Mouse (Mus musculus) hindbrain, embryonic 10.5 days (tissue): Measurements from ENCODE around the gene Syt8. TPM values are rescaled to one million over a fixed set of nuclear protein-coding genes. Genes with fewer than 3 reads are reported as not detected.

ENCODE experiments used
- DNase-seq: peaks from one replicate; pipeline ENCODE4 v3.0.0-alpha.2; 2017; ENCODE audit warnings: low spot score
- H3K27ac ChIP-seq: fragments of 300-500 bp; sonication (generic); 2 replicates; pipeline ENCODE4 v1.5.1; 2016; ENCODE audit warnings: mild to moderate bottlenecking, moderate library complexity
- H3K27me3 ChIP-seq: fragments of 300-500 bp; sonication (generic); 2 replicates; pipeline ENCODE4 v1.6.1; 2016; ENCODE audit warnings: mild to moderate bottlenecking; ENCODE audit not compliant: poor library complexity, insufficient read depth, severe bottlenecking
- H3K36me3 ChIP-seq: fragments of 300-500 bp; sonication (generic); 2 replicates; pipeline ENCODE4 v1.6.1; 2016; ENCODE audit warnings: mild to moderate bottlenecking, moderate library complexity
- H3K4me1 ChIP-seq: fragments of 300-500 bp; sonication (generic); replicated peaks from 2 replicates; pipeline ENCODE4 v1.6.1; 2016; ENCODE audit warnings: mild to moderate bottlenecking
- H3K4me3 ChIP-seq: fragments of 300-500 bp; sonication (generic); 2 replicates; pipeline ENCODE4 v1.5.1; 2016; ENCODE audit warnings: mild to moderate bottlenecking, moderate library complexity
- H3K9me3 ChIP-seq: fragments of 300-500 bp; sonication (generic); 2 replicates; pipeline ENCODE4 v1.6.1; 2016; ENCODE audit warnings: mild to moderate bottlenecking, moderate library complexity
- WGBS: fragments of 180-500 bp; shearing (Covaris S2); methylation state at CpG from one replicate; pipeline ENCODE4 v1.1.7; 2016; 5-methylcytosine and 5-hydroxymethylcytosine counted together
- polyA plus RNA-seq: library from polyadenylated mRNA; unstranded; fragments of >200 nt; fragmentation: Nextera tagmentation; extraction: Ambion mirVana; gene quantifications from 2 replicates; pipeline ENCODE4 v1.2.1, GENCODE M21; 2016

Gene Syt8
- polyA plus RNA-seq, 1 experiment from 2014 or later: not detected

DNA sequence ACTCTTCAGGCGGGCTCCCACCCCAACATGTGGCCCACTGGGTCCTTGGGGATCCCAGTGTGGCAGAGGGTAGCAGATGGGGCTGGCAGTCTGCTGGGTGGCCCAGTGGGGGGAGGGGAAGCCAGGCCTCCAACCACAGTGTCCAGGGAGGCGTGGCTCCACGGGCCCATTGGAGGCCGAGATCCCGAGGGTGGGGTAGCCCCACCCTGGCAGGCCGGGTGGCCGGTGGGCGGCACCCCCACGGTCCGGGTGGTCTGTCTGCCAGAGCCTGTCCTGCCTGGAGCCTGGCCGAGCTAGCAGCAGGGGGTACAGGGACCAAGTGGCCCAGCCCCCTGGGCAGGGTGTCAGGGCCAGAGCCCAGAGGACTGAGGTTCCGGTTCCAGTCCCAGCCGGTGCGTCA is 40.1 kb downstream of the Syt8 start:
- Histone ChIP-seq H3K9me3 (no peaks in the 10 kb centered on the region), H3K36me3 (no peaks in the 10 kb centered on the region), H3K4me3 (no peak overlapping the region), H3K27ac (peak overlapping the region; percentile 74), H3K4me1 (peaks cover 92% of the 10 kb centered on the region), H3K27me3 (no peaks in the 10 kb centered on the region)
- no peak for DNase-seq
- WGBS: 82% methylated on average over 14 of the region's 14 CpGs

GRCm38 (mm10) chr7:142475641-142476040 is 41.0 kb downstream of the Syt8 start:
- 69% methylated on average over 7 of the region's 7 CpGs for WGBS
- H3K4me1 ChIP-seq: peaks cover 87% of the 10 kb centered on the region
- H3K27ac ChIP-seq: peak overlapping the region; percentile 74
- H3K9me3 ChIP-seq: no peaks in the 10 kb centered on the region
- no peak for DNase-seq
- H3K36me3 ChIP-seq: no peaks in the 10 kb centered on the region
- H3K4me3 ChIP-seq: no peak overlapping the region
- no peaks in the 10 kb centered on the region for H3K27me3 ChIP-seq

DNA sequence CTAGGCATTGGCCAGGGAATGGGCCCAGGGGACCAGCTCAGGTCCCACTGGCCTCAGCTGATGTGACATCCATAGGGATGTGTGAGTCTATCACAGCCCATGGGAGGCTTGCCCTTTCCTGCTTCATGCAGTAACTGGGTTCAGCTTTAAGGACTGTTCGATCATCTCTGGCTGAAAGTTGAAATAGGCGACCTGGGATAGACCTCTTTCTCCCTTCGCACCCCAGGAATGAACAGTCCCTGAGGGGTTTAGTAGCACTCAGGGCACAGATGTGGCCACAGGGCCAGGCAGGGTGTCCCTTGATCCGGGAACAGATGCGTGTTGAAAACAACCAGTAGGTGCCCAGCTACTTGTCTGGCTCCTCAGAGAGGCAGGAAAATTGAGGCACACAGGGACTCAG is 41.6 kb downstream of the Syt8 start:
- no peaks in the 10 kb centered on the region for H3K27me3 ChIP-seq
- 83% methylated on average over 5 of the region's 5 CpGs for WGBS
- H3K27ac ChIP-seq: peak overlapping the region; percentile 74; the same call in 1 of the 2 replicates
- DNase-seq: no peak
- H3K4me3 ChIP-seq: no peak overlapping the region
- H3K36me3 ChIP-seq: no peaks in the 10 kb centered on the region
- no peaks in the 10 kb centered on the region for H3K9me3 ChIP-seq
- H3K4me1 ChIP-seq: peaks cover 87% of the 10 kb centered on the region

DNA sequence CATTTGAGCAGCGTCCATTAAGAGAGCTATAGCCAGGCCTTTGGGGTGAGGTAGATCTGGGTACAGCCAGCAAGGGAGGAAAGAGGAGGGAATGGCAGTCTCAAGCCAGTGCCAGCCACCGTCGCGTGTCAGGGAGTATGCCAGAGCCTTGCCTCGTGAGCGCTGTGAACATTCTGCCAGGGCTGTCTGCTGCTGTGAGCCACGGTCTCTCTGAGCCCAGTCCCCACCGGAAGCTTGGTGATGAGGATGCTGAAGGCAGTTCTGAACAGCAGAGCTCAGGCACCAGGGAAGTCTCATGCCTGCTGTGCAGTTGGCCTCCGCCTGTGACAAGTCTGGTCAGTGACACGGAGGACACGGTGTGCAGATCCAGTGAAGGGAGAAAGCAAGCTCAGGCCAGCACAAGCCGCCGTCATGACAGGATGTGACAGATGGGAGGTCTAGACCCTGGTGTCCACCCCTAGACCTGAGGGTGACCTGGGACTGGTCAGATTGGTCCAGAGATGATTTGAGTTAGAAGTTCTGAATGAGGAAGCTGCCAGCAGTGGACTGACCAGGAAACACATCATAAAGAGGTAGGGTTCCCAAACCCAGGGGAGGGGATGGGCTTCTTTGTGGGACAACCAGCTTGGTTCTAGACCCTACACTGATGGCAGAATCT is 42.3 kb downstream of the Syt8 start:
- no peaks in the 10 kb centered on the region for H3K36me3 ChIP-seq
- DNase-seq: no peak
- H3K4me1 ChIP-seq: peaks cover 87% of the 10 kb centered on the region
- H3K27ac ChIP-seq: peak overlapping the region; percentile 75; the same call in 1 of the 2 replicates
- 89% methylated on average over 13 of the region's 13 CpGs for WGBS
- no peaks in the 10 kb centered on the region for H3K27me3 ChIP-seq
- H3K9me3 ChIP-seq: no peaks in the 10 kb centered on the region
- no peak overlapping the region for H3K4me3 ChIP-seq

DNA sequence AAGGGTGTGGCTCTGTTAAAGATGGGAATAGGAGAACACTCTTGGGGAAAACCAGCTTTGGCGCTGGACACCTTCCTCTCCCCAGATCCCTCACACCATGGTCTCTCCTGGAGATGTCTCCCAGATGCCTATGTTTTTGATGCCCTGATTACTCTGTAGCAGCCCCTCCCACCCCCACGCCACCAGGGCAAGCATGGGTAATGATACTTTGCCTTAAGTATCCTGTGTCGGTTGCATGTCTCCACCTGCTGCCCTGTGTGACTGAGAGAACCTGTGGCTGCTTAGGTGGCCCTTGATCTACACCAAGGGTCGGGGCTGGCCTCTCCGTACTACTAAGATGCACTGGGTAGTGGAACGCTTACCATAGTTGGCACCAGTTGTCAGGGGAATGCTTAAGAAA is 43.4 kb downstream of the Syt8 start:
- DNase-seq: no peak
- Histone ChIP-seq H3K36me3 (no peaks in the 10 kb centered on the region), H3K4me3 (no peak overlapping the region), H3K27ac (peak overlapping the region; percentile 75), H3K9me3 (no peaks in the 10 kb centered on the region), H3K4me1 (peaks cover 87% of the 10 kb centered on the region), H3K27me3 (0 out of 2 replicates have a peak, but pooled peaks cover 3% of the 10 kb centered on the region)
- 90% methylated on average over 6 of the region's 6 CpGs for WGBS

- peaks cover 88% of the 10 kb centered on the region for H3K4me1 ChIP-seq
- peaks cover 8% of the 10 kb centered on the region; the same call in 1 of the 2 replicates for H3K27me3 ChIP-seq
- 33% methylated on average over 2 of the region's 2 CpGs for WGBS
- no peaks in the 10 kb centered on the region for H3K9me3 ChIP-seq
- no peak for DNase-seq
- no peak overlapping the region for H3K4me3 ChIP-seq
- H3K27ac ChIP-seq: peak overlapping the region; percentile 75
- H3K36me3 ChIP-seq: no peaks in the 10 kb centered on the region
Observed at GRCm38 (mm10) chr7:142478574-142478973, 43.9 kb downstream of the Syt8 start.

- DNase-seq: no peak
- Histone ChIP-seq H3K27ac (peak overlapping the region; percentile 75), H3K9me3 (no peaks in the 10 kb centered on the region)
Observed at GRCm38 (mm10) chr7:142479307-142479706, 44.7 kb downstream of the Syt8 start.

DNA sequence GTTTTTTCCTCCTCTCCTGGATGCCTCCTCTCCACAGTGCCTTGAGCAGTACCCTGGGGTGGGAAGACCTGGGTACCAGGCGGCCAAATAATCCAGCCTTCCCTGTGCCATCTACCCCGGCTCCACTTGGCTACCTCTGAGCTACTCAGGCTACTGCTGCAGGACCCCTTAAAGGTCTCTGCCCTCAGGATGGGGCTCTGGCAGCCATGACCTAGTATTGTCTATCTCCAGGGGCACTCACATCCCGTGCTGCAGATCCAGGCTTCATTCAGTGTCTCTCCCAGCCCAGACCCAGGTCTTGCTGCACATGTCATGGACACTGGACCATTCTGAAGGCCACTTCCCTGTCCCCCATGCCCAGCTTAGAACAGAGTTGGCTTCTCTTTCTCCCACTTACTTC is 45.2 kb downstream of the Syt8 start:
- no peak for DNase-seq
- Histone ChIP-seq H3K9me3 (no peaks in the 10 kb centered on the region), H3K4me1 (peaks cover 85% of the 10 kb centered on the region), H3K36me3 (no peaks in the 10 kb centered on the region), H3K27me3 (peaks cover 15% of the 10 kb centered on the region; the same call in 1 of the 2 replicates), H3K4me3 (no peak overlapping the region), H3K27ac (0 out of 2 replicates have a peak overlapping the region, but pooled peaks have one; percentile 23)
- WGBS: 87% methylated on average over 3 of the region's 3 CpGs

More at GRCm38 (mm10) chr7:142479307-142479706, 44.7 kb downstream of the Syt8 start:
- Histone ChIP-seq H3K4me3 (no peak overlapping the region), H3K4me1 (peaks cover 86% of the 10 kb centered on the region), H3K36me3 (no peaks in the 10 kb centered on the region), H3K27me3 (peaks cover 15% of the 10 kb centered on the region; the same call in 1 of the 2 replicates)

DNA sequence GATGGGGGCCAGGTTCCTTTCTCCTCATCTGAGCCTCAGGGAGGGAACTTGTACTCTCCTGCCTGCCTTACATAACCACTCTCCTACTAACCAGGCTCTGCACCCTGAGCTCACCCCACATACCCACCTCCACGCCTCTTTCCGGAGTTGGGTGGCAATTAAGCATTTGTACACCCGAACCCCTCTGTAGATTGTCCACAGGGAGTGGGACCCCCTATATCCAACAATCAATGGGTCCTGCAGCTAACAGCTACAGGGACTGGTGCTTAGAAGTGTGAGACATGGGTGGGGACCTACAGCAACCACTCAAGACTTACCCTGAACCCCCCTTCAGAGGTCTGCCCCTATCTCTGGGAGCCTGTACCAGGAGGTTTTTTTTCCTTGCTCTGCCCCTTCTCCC is 46.0 kb downstream of the Syt8 start:
- H3K27me3 ChIP-seq: peaks cover 18% of the 10 kb centered on the region; the same call in 1 of the 2 replicates
- peaks cover 79% of the 10 kb centered on the region for H3K4me1 ChIP-seq
- H3K36me3 ChIP-seq: no peaks in the 10 kb centered on the region
- peak overlapping the region; percentile 95 for H3K27ac ChIP-seq
- 97% methylated on average over 3 of the region's 3 CpGs for WGBS
- H3K9me3 ChIP-seq: no peaks in the 10 kb centered on the region
- DNase-seq: no peak
- H3K4me3 ChIP-seq: no peak overlapping the region

DNA sequence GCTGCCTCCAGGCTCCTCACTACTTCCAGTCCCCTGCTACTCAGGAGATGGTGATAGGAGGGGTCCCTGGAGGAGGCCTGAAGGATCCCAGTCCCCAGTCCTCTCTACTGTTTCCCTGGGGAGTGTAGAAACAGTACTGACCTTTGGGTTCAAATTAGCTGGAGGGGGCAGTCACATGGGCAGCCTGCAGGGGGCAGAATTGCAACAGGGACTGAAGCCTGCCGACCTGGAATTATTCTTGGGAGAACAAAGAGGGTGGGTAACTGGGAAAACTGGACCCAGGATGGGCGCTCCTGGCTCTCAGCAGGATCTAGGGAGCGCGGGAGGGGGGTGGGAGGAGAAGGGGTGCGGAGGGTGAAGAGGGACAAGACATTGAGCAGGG is 46.5 kb downstream of the Syt8 start:
- Histone ChIP-seq H3K27me3 (peaks cover 18% of the 10 kb centered on the region; the same call in 1 of the 2 replicates), H3K4me1 (peaks cover 78% of the 10 kb centered on the region), H3K9me3 (no peaks in the 10 kb centered on the region), H3K36me3 (no peaks in the 10 kb centered on the region), H3K4me3 (peak overlapping the region; percentile 47), H3K27ac (peak overlapping the region; percentile 95)
- peak; percentile 79 for DNase-seq
- WGBS: 7% methylated on average over 5 of the region's 5 CpGs

DNA sequence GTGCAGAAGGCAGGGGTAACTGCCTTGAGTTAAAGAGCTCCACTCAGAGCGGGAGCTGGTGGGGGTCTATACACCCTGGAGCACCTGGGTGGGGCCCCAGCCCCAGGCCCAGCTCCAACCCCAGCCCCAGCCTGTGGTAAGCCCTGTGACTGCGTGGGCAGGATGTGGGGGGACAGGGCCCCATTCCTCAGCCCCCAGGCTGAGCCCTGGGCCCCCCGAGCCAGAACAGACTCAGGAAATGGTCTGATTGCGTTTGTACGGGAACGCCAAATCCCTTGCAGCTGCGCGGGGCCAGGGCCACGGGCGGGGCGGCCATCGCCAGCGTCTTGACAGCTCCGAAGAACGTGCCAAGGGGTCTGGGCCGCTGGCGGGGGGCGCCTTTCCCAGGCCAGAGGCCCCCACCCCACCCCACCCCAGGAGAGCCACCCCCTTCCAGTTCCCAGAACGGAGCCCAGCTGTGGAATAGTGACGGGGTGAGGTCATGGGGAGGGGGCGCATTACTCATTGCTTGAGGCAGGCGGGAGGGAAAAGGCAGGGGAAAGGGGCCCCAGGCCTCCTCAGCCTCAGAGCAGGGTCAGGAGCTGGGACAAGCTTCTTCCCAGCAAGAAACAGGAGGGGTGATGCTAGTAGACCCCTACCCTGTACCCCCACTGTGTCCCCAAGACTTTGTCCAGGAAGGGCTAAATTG is 47.1 kb downstream of the Syt8 start:
- WGBS: 2% methylated on average over 22 of the region's 22 CpGs
- peak overlapping the region; percentile 95 for H3K27ac ChIP-seq
- peaks cover 77% of the 10 kb centered on the region for H3K4me1 ChIP-seq
- no peaks in the 10 kb centered on the region for H3K9me3 ChIP-seq
- peak overlapping the region; percentile 47 for H3K4me3 ChIP-seq
- H3K27me3 ChIP-seq: peaks cover 18% of the 10 kb centered on the region; the same call in 1 of the 2 replicates
- DNase-seq: peak; percentile 68
- H3K36me3 ChIP-seq: no peaks in the 10 kb centered on the region

DNA sequence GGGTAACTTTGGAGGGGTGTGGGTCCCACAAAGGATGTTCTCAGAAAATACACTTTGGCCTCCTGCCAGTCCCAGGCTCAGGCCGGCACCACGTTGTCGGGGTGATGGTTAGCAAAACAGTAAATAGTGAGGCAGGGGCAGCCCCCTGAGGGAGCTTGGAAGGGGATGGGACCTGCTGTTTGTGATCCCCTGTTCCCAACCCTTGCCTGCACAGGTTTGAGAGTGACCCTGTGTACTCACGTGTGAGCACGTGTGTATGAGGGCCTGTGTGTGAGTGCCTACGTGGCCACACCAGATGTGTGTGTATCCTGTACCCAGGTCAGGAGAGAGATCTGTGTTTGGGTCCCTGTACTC is 47.6 kb downstream of the Syt8 start:
- H3K27ac ChIP-seq: peak overlapping the region; percentile 95
- WGBS: 23% methylated on average over 6 of the region's 6 CpGs
- DNase-seq: peak; percentile 50
- H3K36me3 ChIP-seq: no peaks in the 10 kb centered on the region
- H3K4me3 ChIP-seq: peak overlapping the region; percentile 47
- peaks cover 18% of the 10 kb centered on the region; the same call in 1 of the 2 replicates for H3K27me3 ChIP-seq
- H3K9me3 ChIP-seq: no peaks in the 10 kb centered on the region
- peaks cover 77% of the 10 kb centered on the region for H3K4me1 ChIP-seq

GRCm38 (mm10) chr7:142483136-142483535 is 48.5 kb downstream of the Syt8 start:
- H3K36me3 ChIP-seq: no peaks in the 10 kb centered on the region
- H3K27ac ChIP-seq: peak overlapping the region; percentile 95
- H3K4me3 ChIP-seq: no peak overlapping the region
- 63% methylated on average over 11 of the region's 11 CpGs for WGBS
- peaks cover 18% of the 10 kb centered on the region; the same call in 1 of the 2 replicates for H3K27me3 ChIP-seq
- H3K4me1 ChIP-seq: peaks cover 77% of the 10 kb centered on the region
- no peaks in the 10 kb centered on the region for H3K9me3 ChIP-seq
- no peak for DNase-seq
